Mouse (Mus musculus) heart, adult 8-10 months (tissue): ENCODE measurements at regions not wholly inside any gene's neighbourhood (a gene's known extent, or its start where the extent isn't known, plus 50 kb on each side); places are given as distances from the start of the nearest gene placed in this dataset.
A peak's percentile ranks its signal among the peaks of the same experiment; 100 is the strongest.

Source experiments
- DNase-seq: peaks from one replicate; pipeline ENCODE4 v3.0.0; 2022; ENCODE audit warnings: low spot score

- DNase-seq, result no peak
Measured at GRCm38 (mm10) chr12:27619616-27620015, 277.2 kb upstream of the Sox11 start.

- DNase-seq, result no peak
Measured at GRCm38 (mm10) chr12:27604061-27604679, 261.8 kb upstream of the Sox11 start.

GRCm38 (mm10) chr12:27599149-27599548, 256.8 kb upstream of the Sox11 start:
- peak; percentile 19 for DNase-seq

GRCm38 (mm10) chr12:27597878-27598277, 255.5 kb upstream of the Sox11 start:
- no peak for DNase-seq

GRCm38 (mm10) chr12:27597322-27597721, 254.9 kb upstream of the Sox11 start:
- no peak for DNase-seq

- no peak for DNase-seq
Measured at GRCm38 (mm10) chr12:27595576-27595975, 253.2 kb upstream of the Sox11 start.

GRCm38 (mm10) chr12:27593436-27593835, 251.1 kb upstream of the Sox11 start:
- DNase-seq, result no peak

GRCm38 (mm10) chr12:27576109-27576700, 233.8 kb upstream of the Sox11 start:
- DNase-seq, result no peak

GRCm38 (mm10) chr12:27575629-27576028, 233.3 kb upstream of the Sox11 start:
- no peak for DNase-seq

GRCm38 (mm10) chr12:27567250-27567649, 224.9 kb upstream of the Sox11 start:
- no peak for DNase-seq

GRCm38 (mm10) chr12:27565965-27566507, 223.7 kb upstream of the Sox11 start:
- no peak for DNase-seq

GRCm38 (mm10) chr12:27564641-27565306, 222.4 kb upstream of the Sox11 start:
- DNase-seq, result no peak

GRCm38 (mm10) chr12:27563900-27564299, 221.5 kb upstream of the Sox11 start:
- DNase-seq, result no peak

GRCm38 (mm10) chr12:27552809-27553208, 210.4 kb upstream of the Sox11 start:
- no peak for DNase-seq

GRCm38 (mm10) chr12:27538210-27538609, 195.8 kb upstream of the Sox11 start:
- no peak for DNase-seq

- DNase-seq, result no peak
Measured at GRCm38 (mm10) chr12:27537507-27537906, 195.1 kb upstream of the Sox11 start.

GRCm38 (mm10) chr12:27537017-27537416, 194.6 kb upstream of the Sox11 start:
- no peak for DNase-seq

- no peak for DNase-seq
Measured at GRCm38 (mm10) chr12:27525604-27526003, 183.2 kb upstream of the Sox11 start.

- no peak for DNase-seq
Measured at GRCm38 (mm10) chr12:27513253-27513652, 170.9 kb upstream of the Sox11 start.

GRCm38 (mm10) chr12:27508226-27508560, 165.8 kb upstream of the Sox11 start:
- DNase-seq, result no peak

GRCm38 (mm10) chr12:27507523-27508225, 165.3 kb upstream of the Sox11 start:
- DNase-seq, result no peak

GRCm38 (mm10) chr12:27502716-27503486, 160.5 kb upstream of the Sox11 start:
- no peak for DNase-seq
